ENCODE assay signal across 2 mouse cellular contexts in the genomic region with DNA sequence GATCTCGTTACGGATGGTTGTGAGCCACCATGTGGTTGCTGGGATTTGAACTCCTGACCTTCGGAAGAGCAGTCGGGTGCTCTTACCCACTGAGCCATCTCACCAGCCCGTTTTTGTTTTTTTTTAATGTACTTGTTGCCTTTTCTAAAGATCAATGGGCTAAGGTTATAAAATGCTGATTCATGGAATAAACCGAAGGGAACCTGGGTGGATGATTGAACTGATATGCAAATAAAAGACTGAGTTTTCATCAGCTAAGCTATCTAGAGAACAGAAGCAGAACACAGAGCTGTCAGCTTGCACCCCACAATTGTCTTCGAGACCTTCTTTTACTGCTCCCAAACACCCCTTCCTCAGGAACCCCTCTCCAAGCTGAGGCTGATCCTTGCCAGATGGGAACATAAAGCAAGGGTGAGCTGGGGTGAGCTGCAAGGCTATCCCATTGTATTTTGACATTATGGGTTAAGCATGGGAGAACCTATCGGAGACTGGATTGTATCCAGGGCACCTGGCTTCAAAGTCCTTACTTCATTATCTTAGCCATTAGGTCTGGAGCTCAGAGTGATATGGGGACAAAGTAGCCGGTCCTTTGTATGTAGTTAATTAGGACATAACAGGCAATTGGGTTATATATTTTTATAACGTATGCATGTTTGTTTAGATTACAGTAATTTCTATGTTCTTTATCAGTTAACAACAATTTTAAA.
TF ChIP-seq lines count a peak whose summit lies in the region.

No protein-coding gene starts in this region.

TF ChIP-seq in CH12.LX, 34 proteins besides CTCF, POLR2A, EP300 and RAD21:
- TF ChIP-seq MAFK (IDR thresholded peaks at IDR 0.05; ENCODE audit: insufficient replicate concordance, low read length): 0 out of 2 replicates have a peak, but pooled peaks have one; percentile 26
- TF ChIP-seq USF2 (conservative IDR thresholded peaks at IDR 0.05; ENCODE audit: low read depth, low read length): no peak

TF ChIP-seq in MEL, 35 proteins besides CTCF, POLR2A, EP300 and RAD21:
- peak; percentile 57; the same call in 1 of the 2 replicates for TF ChIP-seq TBP (IDR thresholded peaks at IDR 0.05; ENCODE audit: low read depth, low read length)
- peak; percentile 82; the same call in 1 of the 2 replicates for TF ChIP-seq MAFK (IDR thresholded peaks at IDR 0.05; ENCODE audit: borderline replicate concordance, low read depth, low read length)
- TF ChIP-seq MAZ (IDR thresholded peaks at IDR 0.05; ENCODE audit: low read depth, low read length): no peak
